Mouse (Mus musculus): ENCODE measurements around the gene Noc4l. TPM values are rescaled to one million over a fixed set of nuclear protein-coding genes. Genes with fewer than 3 reads are reported as not detected.

Gene Noc4l
- polyA plus RNA-seq (2012; rRNA removed) = 41.5 and 41.9 TPM in 2 replicates

- peak; percentile 80 to 97 for DNase-seq (ENCODE audit: extremely low spot score in 1 of 2, low spot score in 1 of 2)
Observed at GRCm38 (mm10) chr5:110652719-110653648, at the start of gene Noc4l, which contains the start of gene Ddx51. Gene Noc4l, minus strand, starts transcription at chr5:110653417. Gene Ddx51, plus strand, starts transcription at chr5:110653451.

- no peak for DNase-seq (ENCODE audit: extremely low spot score in 1 of 2, low spot score in 1 of 2)
Observed at GRCm38 (mm10) chr5:110698617-110699016, 45.4 kb upstream of the Noc4l start.

- DNase-seq (ENCODE audit: extremely low spot score in 1 of 2, low spot score in 1 of 2) = no peak
Observed at GRCm38 (mm10) chr5:110682041-110682440, 28.8 kb upstream of the Noc4l start.

DNA sequence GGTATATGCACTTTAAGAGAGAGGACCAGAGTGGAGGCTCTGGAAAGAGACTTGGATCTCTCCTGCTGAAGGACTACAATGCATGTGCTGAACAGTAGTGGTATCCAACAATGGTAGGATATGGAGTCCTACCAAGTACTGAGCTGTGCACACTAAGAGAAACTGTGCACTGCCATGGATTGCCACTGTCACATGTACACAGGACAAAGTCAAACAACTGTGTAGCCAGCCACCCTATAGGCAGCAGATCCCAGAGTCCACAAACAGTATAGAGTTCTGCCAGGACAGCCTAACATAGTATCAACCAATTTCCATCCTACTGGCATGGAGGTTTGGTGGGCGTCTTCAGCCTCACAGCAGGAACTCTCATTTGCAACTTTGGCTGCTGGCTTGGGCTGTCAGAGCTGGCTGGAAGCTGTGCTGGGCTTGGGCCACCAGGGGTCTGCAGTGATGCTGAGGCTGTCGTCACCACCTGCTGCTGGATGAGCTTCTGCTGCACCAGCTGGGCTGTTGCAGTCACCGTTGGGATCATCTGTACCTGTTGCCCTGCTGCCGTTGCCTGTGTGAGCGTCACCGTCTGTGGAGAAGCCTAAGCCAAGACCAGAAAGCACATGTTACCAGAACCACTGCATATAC is 12.4 kb upstream of the Noc4l start:
- no peak for DNase-seq (ENCODE audit: extremely low spot score in 1 of 2, low spot score in 1 of 2)

- no peak for DNase-seq (ENCODE audit: extremely low spot score in 1 of 2, low spot score in 1 of 2)
Observed at GRCm38 (mm10) chr5:110664750-110665269, 11.6 kb upstream of the Noc4l start.

- DNase-seq (ENCODE audit: extremely low spot score in 1 of 2, low spot score in 1 of 2) = no peak
Observed at GRCm38 (mm10) chr5:110664041-110664440, 10.8 kb upstream of the Noc4l start.

DNA sequence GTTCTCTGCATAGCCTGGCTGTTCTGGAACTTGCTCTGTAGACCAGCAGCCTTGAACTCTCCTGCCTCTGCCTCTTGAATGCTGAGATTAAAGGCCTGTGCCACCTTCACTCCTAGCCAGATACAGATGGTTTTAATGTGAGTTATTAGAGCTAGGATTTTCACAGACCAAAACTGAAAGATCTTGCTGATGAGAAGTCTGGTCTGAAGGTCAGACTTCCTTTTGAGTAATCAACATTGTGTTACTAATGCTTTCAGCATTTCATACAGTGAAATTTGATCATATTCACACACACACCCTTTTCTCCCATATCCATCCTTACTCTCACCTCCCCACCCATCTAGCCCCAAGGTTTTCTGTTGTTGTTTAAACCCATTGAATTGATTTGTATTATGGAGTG is 6.5 kb upstream of the Noc4l start:
- no peak for DNase-seq (ENCODE audit: extremely low spot score in 1 of 2, low spot score in 1 of 2)

DNA sequence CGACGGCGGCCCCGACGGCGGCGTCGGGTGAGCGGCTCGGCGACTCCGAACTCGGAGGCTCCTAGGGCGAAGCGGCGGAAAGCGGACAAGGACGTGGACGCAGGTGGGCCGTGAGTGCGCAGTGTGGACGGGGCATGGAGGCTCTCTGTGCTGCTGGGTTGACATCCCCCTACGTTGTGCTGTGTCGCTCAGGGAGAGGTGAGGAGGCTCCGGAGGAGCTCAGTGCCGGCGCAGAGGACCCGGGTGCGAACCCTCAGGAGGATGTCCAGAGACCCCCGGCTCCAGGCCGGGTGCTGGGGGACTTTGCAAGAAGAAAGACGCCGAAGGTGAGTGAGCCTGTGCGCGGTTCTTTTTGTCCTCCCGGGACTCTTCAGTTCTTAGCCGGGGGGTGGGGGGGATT is 469 bp upstream of the Noc4l start:
- DNase-seq (ENCODE audit: extremely low spot score in 1 of 2, low spot score in 1 of 2) = no peak

DNA sequence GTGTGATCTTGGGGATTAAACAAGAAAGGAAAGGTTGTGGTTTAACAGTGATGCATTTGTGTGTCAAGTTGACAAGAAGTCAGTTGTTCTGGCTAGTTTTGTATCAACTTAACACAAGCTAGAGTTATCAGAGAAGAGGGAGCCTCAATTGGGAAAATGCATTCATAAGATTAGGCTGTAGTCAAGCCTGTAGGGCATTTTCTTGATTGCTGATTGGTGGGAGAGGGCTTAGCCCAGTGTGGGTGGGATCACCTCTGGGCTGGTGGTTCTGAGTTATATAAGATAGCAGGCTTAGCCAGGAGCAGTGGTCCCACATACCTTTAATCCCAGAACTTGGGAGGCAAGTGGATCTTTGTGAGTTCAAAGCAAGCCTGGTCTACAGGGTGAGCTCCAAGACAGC is 6.8 kb downstream of the Noc4l start:
- no peak for DNase-seq (ENCODE audit: extremely low spot score in 1 of 2, low spot score in 1 of 2)

GRCm38 (mm10) chr5:110639459-110639858 is 13.8 kb downstream of the Noc4l start:
- peak; percentile 72 to 93 for DNase-seq (ENCODE audit: extremely low spot score in 1 of 2, low spot score in 1 of 2)

GRCm38 (mm10) chr5:110638306-110639074 is 14.7 kb downstream of the Noc4l start:
- DNase-seq (ENCODE audit: extremely low spot score in 1 of 2, low spot score in 1 of 2) = no peak

DNA sequence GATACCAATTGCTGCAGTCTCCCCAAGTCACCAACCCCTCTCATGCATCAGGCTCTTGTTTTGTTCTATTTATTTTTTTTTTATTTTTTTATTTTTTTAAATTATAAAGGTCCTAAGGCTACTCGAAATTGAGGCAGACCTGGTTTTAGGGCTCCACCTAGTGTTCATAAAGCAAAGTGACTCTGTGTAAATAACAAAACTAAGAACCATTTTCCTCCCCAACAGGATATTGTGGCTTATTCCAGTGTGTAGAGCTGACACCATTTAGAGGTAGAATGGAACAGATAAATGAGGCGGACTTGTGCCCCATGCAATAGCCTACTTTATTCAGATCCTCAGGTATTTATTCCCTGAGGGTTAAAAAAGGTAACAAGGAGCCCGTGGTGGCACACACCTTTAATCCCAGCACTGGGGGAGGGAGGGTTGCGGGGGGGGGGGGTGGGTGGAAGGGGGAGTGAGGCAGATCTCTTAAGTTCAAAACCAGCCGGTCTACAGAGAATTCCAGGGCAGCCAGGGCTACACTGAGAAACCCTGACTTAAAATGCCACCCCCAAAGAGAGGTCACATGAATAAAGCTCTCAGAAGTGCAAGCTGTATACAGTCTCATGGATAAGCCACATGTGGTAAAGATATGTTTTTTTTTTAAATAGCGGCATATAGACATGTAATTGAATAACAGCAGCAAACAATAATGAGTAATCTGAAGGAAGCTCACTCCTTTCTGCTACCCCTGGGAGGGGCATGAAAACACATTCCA is 17.1 kb downstream of the Noc4l start:
- DNase-seq (ENCODE audit: extremely low spot score in 1 of 2, low spot score in 1 of 2) = peak in 1 of 2 experiments; percentile 66

- no peak for DNase-seq (ENCODE audit: extremely low spot score in 1 of 2, low spot score in 1 of 2)
Observed at GRCm38 (mm10) chr5:110629525-110630120, 23.6 kb downstream of the Noc4l start.

DNA sequence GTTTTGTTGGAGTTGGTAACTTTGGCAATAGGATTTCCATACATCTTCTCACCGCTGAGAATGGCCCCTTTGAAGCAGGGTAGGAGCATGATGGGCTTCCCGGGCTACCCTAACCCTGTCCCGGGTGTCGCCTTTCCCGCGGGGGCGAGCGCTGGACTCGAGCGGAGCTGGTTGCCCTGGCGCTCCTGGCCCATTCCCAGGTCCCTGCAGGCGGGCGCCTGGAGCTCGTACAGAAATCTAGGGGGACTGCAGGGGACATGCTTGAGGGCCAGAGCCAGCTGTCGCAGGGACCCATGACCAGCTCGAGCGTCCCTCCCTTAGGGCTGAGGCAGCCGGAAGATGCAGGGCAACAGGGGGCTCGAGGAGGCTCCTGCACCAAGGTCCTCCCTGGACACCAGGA is 25.1 kb downstream of the Noc4l start:
- no peak for DNase-seq (ENCODE audit: extremely low spot score in 1 of 2, low spot score in 1 of 2)

DNA sequence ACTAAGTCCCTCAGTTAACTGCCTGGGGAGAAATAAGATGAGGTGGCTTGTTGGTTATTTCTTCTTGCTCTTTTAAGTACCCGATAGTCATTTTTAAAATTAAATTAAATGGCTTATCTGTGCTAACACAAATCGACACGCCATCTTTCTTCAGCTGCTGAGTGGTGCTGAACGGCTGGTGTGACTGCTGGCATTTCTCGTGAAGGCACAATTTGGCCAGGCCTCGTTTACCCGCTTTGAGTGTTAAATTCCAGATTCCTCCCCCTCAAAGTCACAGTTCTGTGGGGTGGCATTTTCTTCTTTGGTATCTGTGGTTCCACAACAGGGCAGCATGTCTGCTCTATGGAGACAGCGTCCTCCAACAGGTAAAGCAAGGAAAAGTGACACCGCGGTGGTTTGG is 25.9 kb downstream of the Noc4l start:
- peak in 1 of 2 experiments; percentile 37 for DNase-seq (ENCODE audit: extremely low spot score in 1 of 2, low spot score in 1 of 2)

DNA sequence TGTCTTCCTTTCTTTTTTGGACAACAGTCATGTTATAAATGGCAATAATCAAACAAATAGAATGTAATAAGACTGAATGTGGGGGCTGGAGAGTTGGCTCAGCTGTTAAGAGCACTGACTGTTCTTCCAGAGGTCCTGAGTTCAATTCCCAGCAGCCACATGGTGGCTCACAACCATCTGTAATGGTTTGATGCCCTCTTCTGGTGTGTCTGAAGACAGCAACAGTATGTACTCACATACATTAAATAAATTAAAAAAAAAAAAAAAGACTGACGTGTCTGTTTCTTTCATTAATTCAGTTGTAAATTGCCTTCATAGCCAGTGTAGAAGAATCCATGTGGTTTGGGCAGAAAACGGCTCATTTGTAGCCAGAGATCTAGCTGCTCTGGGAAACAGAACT is 28.9 kb downstream of the Noc4l start:
- no peak for DNase-seq (ENCODE audit: extremely low spot score in 1 of 2, low spot score in 1 of 2)

GRCm38 (mm10) chr5:110619226-110619625 is 34.0 kb downstream of the Noc4l start:
- DNase-seq (ENCODE audit: extremely low spot score in 1 of 2, low spot score in 1 of 2) = no peak

- DNase-seq (ENCODE audit: extremely low spot score in 1 of 2, low spot score in 1 of 2) = no peak
Observed at GRCm38 (mm10) chr5:110611435-110612158, 41.6 kb downstream of the Noc4l start.

GRCm38 (mm10) chr5:110610484-110610883 is 42.7 kb downstream of the Noc4l start:
- DNase-seq (ENCODE audit: extremely low spot score in 1 of 2, low spot score in 1 of 2) = no peak

All from frontal cortex, adult 2 months (tissue).